Mouse (Mus musculus): ENCODE data around the gene Ubash3a.

The Ubash3a gene

GRCm38 (mm10) chr17:31216068-31216955 is 8.6 kb downstream of the Ubash3a start:
- DNase-seq: peak; percentile 20 to 48

GRCm38 (mm10) chr17:31222810-31223310 is 15.2 kb downstream of the Ubash3a start:
- DNase-seq: no peak

- DNase-seq: peak in 1 of 2 experiments; percentile 6
These were observed 16.2 kb downstream of the Ubash3a start for GRCm38 (mm10) chr17:31223835-31224234.

DNA sequence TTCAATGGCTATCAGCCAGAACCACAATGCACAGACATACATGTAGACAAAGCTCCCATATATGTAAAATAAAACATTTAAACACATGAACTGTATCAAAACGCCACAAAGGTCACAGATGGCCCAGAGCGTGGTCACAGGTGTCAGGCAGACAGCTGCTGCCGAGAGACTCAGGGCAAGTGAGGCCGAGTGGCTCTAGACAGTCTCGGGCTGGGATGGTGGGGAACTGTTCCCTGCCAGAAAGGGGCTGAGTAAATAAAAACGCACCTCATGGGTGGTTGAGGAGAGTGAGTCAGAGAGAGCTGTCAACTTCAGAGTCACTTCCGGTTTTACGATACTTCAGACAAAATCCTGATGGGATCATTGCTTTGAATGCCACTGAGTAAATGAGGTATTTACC is 16.9 kb downstream of the Ubash3a start:
- DNase-seq: no peak

DNA sequence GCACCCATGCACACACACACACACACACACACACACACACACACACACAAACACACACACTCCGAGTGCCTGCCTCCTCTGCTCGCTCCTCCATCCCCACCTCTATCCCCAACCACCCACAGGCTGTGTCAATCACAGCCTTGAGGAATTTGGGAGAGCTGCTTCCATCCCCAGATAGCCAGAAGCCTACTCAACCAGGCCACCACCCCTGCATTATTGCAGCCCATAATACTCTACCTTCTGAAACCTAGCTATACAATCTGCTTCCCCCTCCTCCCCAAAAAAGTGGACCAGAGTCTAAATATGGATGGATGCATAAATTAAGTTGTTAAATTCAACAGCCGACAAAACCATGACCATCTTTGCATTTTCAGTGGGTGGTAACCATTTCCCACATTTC is 18.7 kb downstream of the Ubash3a start:
- DNase-seq: no peak

- DNase-seq: no peak
These were observed 19.3 kb downstream of the Ubash3a start for GRCm38 (mm10) chr17:31226931-31227330.

DNA sequence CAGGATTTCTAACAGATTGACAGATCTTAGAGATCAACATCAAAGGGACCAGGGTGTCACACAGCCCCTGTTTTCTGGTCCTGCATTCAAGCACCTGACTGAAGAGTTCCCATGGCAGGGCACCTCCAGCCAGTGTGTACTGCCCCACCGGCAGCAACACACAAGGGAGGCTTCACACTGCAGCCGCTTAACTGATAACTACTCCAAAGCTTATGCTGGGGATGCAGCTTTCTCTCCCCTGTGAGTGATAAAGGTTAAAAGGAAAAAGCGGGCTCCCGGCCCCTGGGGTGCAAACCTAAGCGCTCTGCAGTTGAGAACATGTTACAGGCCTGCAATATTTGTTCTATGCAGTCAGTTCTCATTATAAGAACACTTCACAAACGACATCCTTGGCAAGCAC is 24.1 kb downstream of the Ubash3a start:
- no peak for DNase-seq

DNA sequence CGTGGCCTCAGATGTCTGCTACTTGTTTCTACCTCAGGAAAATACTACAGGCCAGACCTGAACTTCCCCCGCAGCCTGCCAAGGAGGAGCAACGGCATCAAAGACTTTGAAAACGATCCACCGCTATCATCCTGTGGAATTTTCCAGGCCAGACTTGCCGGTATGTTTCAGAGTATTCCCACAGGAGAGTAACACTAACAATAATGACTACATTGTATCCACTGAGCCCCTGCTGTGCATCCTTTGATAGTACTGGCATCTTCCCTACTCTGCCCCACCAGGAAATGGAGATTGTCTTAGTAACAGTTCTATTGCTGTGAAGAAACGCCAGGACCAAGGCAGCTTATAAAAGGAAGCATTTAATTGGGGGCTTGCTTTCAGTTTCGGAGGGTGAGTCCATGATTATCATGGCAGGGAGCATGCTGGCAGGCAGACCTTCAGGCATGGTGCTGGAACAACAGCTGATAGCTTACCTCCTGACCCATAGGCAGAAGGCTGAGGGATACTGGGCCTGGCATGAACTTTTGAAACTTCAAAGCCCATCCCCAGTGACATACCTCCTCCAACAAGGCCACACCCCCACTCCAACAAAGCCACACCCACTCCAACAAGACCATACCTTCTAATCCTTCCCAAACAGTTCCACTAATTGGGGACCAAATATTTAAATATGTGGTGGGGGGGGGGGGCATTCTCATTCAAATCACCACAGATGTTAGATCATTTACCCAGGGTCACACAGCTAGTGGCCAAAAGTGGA is 24.8 kb downstream of the Ubash3a start:
- DNase-seq: peak in 1 of 2 experiments; percentile 11

GRCm38 (mm10) chr17:31235915-31236314 is 28.2 kb downstream of the Ubash3a start:
- DNase-seq: no peak

GRCm38 (mm10) chr17:31238234-31239020 is 30.8 kb downstream of the Ubash3a start:
- no peak for DNase-seq

- no peak for DNase-seq
These were observed 33.5 kb downstream of the Ubash3a start for GRCm38 (mm10) chr17:31241156-31241555.

GRCm38 (mm10) chr17:31242764-31243163 is 35.1 kb downstream of the Ubash3a start:
- peak in 1 of 2 experiments; percentile 70 for DNase-seq

GRCm38 (mm10) chr17:31245321-31245720 is 37.6 kb downstream of the Ubash3a start:
- DNase-seq: no peak

DNA sequence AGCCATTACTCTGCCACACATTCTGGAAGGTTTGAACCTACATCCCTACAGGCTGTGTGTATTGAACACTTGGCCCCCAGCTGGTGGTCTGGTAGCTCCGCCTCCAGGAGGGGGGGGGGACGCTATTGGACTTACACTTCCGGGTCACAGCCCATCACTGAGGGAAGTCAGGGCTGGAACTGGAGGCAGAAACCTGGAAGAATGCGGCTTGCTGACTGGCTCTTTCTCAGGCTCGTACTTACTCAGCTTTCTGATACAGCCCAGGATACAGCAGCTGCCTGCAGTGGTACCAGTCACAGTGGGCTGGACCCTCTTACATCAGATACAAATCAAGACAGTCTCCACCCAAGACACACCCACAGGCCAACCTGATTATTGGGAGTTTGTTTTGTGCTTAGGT is 39.5 kb downstream of the Ubash3a start:
- no peak for DNase-seq

DNA sequence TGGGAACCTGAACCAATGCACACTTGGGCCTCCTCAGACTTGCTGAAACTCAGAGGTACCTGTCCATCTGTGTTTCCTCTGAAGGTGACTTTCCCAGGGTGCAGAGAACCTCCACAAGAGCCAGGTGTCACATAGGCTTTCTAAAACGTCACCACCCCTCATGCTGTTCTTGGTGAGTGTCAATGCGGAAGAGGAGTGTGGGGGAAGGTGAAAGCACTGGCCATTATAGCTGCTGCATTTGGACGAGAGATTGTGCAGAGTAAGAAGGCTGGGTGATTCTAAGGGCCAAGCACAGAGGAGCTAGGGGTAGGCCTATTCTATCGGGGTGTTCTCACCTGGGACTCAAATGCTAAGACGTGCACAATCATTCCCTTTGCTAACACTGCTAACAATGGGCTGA is 46.3 kb downstream of the Ubash3a start:
- no peak for DNase-seq

DNA sequence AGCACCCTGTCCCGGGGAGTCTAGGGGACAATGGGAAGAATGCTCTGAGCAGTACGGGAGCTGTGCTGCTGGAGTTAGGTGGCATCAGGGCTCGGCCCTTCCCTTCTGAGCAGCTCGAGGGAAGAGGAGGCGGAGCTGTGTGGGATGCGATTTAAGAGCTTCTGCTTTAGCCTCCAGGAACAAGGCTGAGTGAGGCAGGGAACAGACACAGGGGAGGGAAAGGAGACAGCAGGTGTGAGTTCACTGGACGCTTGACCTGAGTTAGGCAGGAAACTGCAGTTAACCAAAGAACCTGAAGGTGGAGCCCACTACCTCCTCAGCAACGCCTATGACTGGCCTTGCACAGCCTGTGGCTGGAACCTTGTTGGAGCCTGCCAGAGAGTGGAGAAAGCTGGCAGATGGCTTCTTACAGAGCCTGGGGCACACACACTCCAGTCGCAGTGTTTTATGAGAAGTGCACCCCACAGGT is 46.8 kb downstream of the Ubash3a start:
- peak; percentile 86 to 91 for DNase-seq

- DNase-seq: no peak
These were observed 49.5 kb downstream of the Ubash3a start for GRCm38 (mm10) chr17:31257149-31257548.

DNA sequence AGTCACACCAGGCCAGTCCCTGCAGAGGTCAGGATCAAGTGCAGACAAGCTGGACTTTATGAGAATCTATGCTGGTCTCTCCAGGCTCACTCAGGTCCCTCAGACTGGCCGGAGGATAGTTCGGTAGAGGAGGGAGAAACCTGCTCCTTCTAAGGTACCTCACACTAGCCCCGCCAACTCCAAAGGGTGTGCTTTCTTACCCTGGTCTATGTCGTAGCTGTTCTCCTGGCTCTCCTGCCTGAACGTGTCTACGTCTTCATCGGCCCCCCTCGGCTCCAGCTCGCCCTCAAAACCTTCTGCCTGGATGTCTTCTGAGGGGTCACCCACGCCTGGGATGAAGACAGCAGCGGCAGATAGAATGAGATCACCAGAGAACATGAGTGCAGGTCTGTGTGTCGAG is 50.2 kb downstream of the Ubash3a start:
- DNase-seq: no peak

DNA sequence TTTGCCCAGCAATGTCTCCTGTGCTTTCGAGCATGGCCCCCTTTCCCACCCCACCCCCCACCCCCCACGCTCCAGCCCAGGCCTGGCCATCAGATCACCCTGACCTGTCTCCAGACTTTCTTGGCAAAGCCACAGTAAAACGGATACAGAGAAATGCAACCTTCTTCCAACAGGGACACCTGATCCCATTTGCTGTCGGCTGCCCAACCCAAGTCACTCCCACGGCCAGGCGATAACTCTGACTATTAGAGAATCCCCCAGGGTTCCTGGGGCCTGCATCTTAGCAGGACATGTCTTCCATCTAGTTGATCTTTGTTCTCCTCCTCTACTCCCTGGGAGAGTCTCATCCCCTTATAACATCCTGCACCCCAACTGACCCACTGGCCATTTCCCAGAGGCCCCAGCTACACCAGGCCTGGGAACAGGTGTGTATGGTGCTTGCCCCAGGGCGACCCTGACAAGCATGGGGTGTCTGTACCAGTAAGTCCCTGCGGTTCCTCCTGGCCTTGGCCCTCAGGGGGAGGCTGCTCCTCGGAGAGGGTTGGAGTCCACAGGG is 50.7 kb downstream of the Ubash3a start:
- DNase-seq: no peak

DNA sequence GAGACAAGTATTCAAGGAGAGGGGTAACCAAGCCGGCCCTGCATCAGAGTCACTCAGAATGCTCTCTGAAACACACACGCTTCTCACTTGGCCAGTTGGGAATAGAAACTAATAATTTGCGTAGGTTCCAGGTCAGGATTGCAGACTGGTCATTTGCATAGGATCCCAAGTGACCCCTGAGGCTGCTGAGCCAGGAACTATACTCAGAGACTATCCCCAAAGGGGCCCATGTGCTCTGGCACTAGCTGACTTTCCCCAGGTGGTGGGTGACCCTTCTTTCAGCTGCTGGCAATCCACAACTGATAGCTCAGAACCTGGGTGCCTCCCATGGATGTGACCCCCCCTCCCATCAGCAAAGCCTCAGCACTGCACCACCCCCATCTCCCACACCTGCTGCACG is 51.5 kb downstream of the Ubash3a start:
- no peak for DNase-seq

DNA sequence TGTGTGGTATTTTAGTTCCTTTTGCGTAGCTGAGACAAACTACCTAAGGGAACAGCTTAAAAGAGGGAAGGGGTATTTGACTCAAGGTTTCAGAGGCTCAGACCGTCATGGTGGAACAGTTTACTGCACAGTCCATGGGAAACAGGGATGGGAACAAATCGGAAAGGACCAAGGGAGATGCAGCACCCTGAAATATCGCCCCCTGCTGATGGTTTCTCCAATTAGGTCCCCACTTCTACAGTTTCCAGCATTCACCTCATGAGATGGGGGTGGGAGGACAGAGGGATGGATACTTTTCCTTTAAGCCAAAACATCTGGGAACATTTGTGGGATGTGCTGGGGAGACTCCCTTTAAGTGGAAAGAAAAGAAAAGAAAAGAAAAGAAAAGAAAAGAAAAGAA is 52.2 kb downstream of the Ubash3a start:
- DNase-seq: peak in 1 of 2 experiments; percentile 49

GRCm38 (mm10) chr17:31260430-31260829 is 52.8 kb downstream of the Ubash3a start:
- peak; percentile 95 to 97 for DNase-seq

All from kidney, postnatal 36 days (tissue).